Mouse (Mus musculus): ENCODE data around the gene Gna15.

The Gna15 gene

GRCm38 (mm10) chr10:81523142-81523541, 883 bp downstream of the Gna15 start:
- DNase-seq, result no peak

GRCm38 (mm10) chr10:81519978-81520365, 4.1 kb downstream of the Gna15 start:
- peak in 1 of 2 experiments; percentile 36 for DNase-seq

GRCm38 (mm10) chr10:81519227-81519977, 4.6 kb downstream of the Gna15 start:
- peak; percentile 47 to 51 for DNase-seq

GRCm38 (mm10) chr10:81518546-81518945, 5.5 kb downstream of the Gna15 start:
- DNase-seq, result peak; percentile 73 to 83

GRCm38 (mm10) chr10:81517227-81517626, 6.8 kb downstream of the Gna15 start:
- DNase-seq, result no peak

- no peak for DNase-seq
Measured at GRCm38 (mm10) chr10:81513798-81514197, 10.2 kb downstream of the Gna15 start.

- DNase-seq, result no peak
Measured at GRCm38 (mm10) chr10:81510246-81510810, 13.7 kb downstream of the Gna15 start.

- no peak for DNase-seq
Measured at GRCm38 (mm10) chr10:81507691-81508489, 16.1 kb downstream of the Gna15 start.

GRCm38 (mm10) chr10:81507095-81507494, 16.9 kb downstream of the Gna15 start:
- no peak for DNase-seq

GRCm38 (mm10) chr10:81505016-81505664, 18.9 kb downstream of the Gna15 start:
- DNase-seq, result no peak

GRCm38 (mm10) chr10:81502658-81503057, 21.4 kb downstream of the Gna15 start:
- peak; percentile 85 to 93 for DNase-seq

- DNase-seq, result no peak
Measured at GRCm38 (mm10) chr10:81501863-81502262, 22.2 kb downstream of the Gna15 start.

- no peak for DNase-seq
Measured at GRCm38 (mm10) chr10:81500032-81500431, 24.0 kb downstream of the Gna15 start, which contains the start of gene S1pr4. S1pr4 (minus strand) TSS chr10:81500132.

- peak; percentile 75 to 83 for DNase-seq
Measured at GRCm38 (mm10) chr10:81499250-81499901, 24.6 kb downstream of the Gna15 start.

- peak in 1 of 2 experiments; percentile 42 for DNase-seq
Measured at GRCm38 (mm10) chr10:81498316-81499249, 25.4 kb downstream of the Gna15 start.

GRCm38 (mm10) chr10:81497401-81498270, 26.4 kb downstream of the Gna15 start:
- peak in 1 of 2 experiments; percentile 47 for DNase-seq

- no peak for DNase-seq
Measured at GRCm38 (mm10) chr10:81496969-81497368, 27.1 kb downstream of the Gna15 start.

- peak; percentile 98 to 99 for DNase-seq
Measured at GRCm38 (mm10) chr10:81496264-81496901, 27.6 kb downstream of the Gna15 start, which contains the start of gene Ncln. Ncln (minus strand) TSS chr10:81496392.

GRCm38 (mm10) chr10:81495616-81496263, 28.3 kb downstream of the Gna15 start:
- DNase-seq, result peak in 1 of 2 experiments; percentile 24

Measured in lung, postnatal 4 days (tissue).